Mouse (Mus musculus) heart, postnatal 0 days (tissue): ENCODE results near the gene Olfr250. TPM values are rescaled to one million over a fixed set of nuclear protein-coding genes. Genes with fewer than 3 reads are reported as not detected.
"Not testable (repeated sequence)": the region's sequence is repeated elsewhere in the genome, so short reads cannot be mapped to it uniquely, and the experiment has no call there.

ENCODE experiments used
- ATAC-seq: fragments of 200-750 bp; cut with Nextera tagmentation; 2 replicates; pipeline ENCODE4 v1.8.0; 2017; ENCODE audit warnings: low read depth, moderate number of reproducible peaks, moderate library complexity; ENCODE audit not compliant: insufficient read depth
- DNase-seq: peaks from one replicate; pipeline ENCODE4 v3.0.0-alpha.2; 2016; ENCODE audit warnings: low spot score
- H3K27ac ChIP-seq: fragments of 300-500 bp; sonication (generic); 2 replicates; pipeline ENCODE4 v1.5.1; 2014; ENCODE audit warnings: low read depth, mild to moderate bottlenecking
- H3K27me3 ChIP-seq: fragments of 300-500 bp; sonication (generic); 2 replicates; pipeline ENCODE4 v1.6.1; 2014; ENCODE audit warnings: low read length, mixed read lengths; ENCODE audit not compliant: control insufficient read depth, insufficient read depth
- H3K36me3 ChIP-seq: fragments of 300-500 bp; sonication (generic); replicated peaks from 2 replicates; pipeline ENCODE4 v1.6.1; 2014; ENCODE audit warnings: low read length, mixed read lengths; ENCODE audit not compliant: control insufficient read depth, insufficient read depth
- H3K4me1 ChIP-seq: fragments of 300-500 bp; sonication (generic); 2 replicates; pipeline ENCODE4 v1.6.1; 2014; ENCODE audit warnings: antibody characterized with exemption; ENCODE audit not compliant: control insufficient read depth, insufficient read depth
- H3K4me2 ChIP-seq: fragments of 300-500 bp; sonication (generic); 2 replicates; pipeline ENCODE4 v1.6.1; 2014; ENCODE audit warnings: low read depth, mild to moderate bottlenecking, low read length, moderate library complexity
- H3K4me3 ChIP-seq: fragments of 300-500 bp; sonication (generic); 2 replicates; pipeline ENCODE4 v1.5.1; 2014; ENCODE audit warnings: low read depth, low read length
- H3K9ac ChIP-seq: fragments of 300-500 bp; sonication (generic); replicated peaks from 2 replicates; pipeline ENCODE4 v1.6.1; 2014; ENCODE audit warnings: low read depth, low read length, mixed read lengths
- H3K9me3 ChIP-seq: fragments of 300-500 bp; sonication (generic); replicated peaks from 2 replicates; pipeline ENCODE4 v1.6.1; 2016; ENCODE audit warnings: low read length; ENCODE audit not compliant: control insufficient read depth
- CTCF ChIP-seq: IDR thresholded peaks from 2 replicates; pipeline ENCODE4 v1.5.1; 2016; ENCODE audit warnings: antibody characterized with exemption, control low read depth, low read depth
- EP300 ChIP-seq: IDR thresholded peaks from 2 replicates; pipeline ENCODE4 v1.6.1; 2016; ENCODE audit warnings: antibody characterized with exemption, low read depth
- WGBS: fragments of 180-500 bp; shearing (Covaris S2); extraction: QIAGEN DNeasy Blood & Tissue Kit; methylation state at CpG from one replicate; pipeline ENCODE4 v1.1.7; 2014; 5-methylcytosine and 5-hydroxymethylcytosine counted together
- polyA plus RNA-seq: library from polyadenylated mRNA; unstranded; fragments of >200 nt; fragmentation: Nextera tagmentation; extraction: Ambion mirVana; gene quantifications from 2 replicates; pipeline ENCODE4 v1.2.1, GENCODE M21; 2015
- total RNA-seq: library from RNA; depleted of rRNA; stranded (reverse); fragments of >200 nt; gene quantifications from 2 replicates; pipeline ENCODE4 v1.2.3, GENCODE M21; 2014; ENCODE audit warnings: low replicate concordance; rRNA removed

Olfr250 gene
- total RNA-seq = not detected in 2 replicates
- not detected in 2 replicates for polyA plus RNA-seq

- no peak for ATAC-seq
- H3K9ac ChIP-seq = no peak within 1 kb of the TSS
- H3K36me3 ChIP-seq = no peaks in the 10 kb centered on the region
- H3K4me1 ChIP-seq = no peaks in the 10 kb centered on the region
- no peak within 1 kb of the TSS for H3K4me3 ChIP-seq
- no peak within 1 kb of the TSS for H3K27ac ChIP-seq
- no peak for DNase-seq
- no peak within 1 kb of the TSS for H3K4me2 ChIP-seq
- no peak for TF ChIP-seq CTCF
- no peak for TF ChIP-seq EP300
- WGBS = 86% methylated on average over 2 of the region's 2 CpGs
- no peaks in the 10 kb centered on the region for H3K27me3 ChIP-seq
- no peaks in the 10 kb centered on the region for H3K9me3 ChIP-seq
Measured at GRCm38 (mm10) chr9:38366596-38366995, at the start of gene Olfr250. Gene Olfr250, plus strand, starts transcription at chr9:38366896.

DNA sequence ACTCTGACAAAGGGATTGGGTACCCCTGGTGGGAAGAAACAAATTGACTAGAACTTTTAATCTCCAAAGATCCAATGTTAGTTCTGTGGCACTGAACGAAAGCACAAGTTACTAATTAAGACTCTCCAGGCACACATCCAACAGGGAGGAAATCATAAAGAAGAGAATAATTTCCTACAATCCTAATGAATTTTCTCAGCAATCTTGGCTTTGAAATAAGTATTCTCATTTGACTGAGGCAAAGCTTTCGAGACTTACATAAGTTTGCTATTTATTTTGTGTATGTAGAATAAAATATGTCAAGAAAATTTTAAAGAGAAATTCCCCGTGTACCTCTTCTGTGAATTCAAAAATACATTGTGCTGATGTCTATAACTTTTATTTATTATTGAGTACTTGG, 37.9 kb upstream of the Olfr250 start, which contains the start of gene Olfr25:
Gene Olfr25, plus strand, starts transcription at position 301 of the 400 bp plus-strand sequence.
- TF ChIP-seq CTCF (no peak), EP300 (no peak)
- Histone ChIP-seq H3K4me2 (no peak within 1 kb of the TSS), H3K27me3 (no peaks in the 10 kb centered on the region), H3K9ac (no peak within 1 kb of the TSS), H3K4me3 (no peak within 1 kb of the TSS), H3K4me1 (no peaks in the 10 kb centered on the region), H3K36me3 (no peaks in the 10 kb centered on the region), H3K9me3 (no peaks in the 10 kb centered on the region), H3K27ac (no peak within 1 kb of the TSS)
- WGBS = 65% methylated on average over 3 of the region's 3 CpGs
- no peak for ATAC-seq
- no peak for DNase-seq

- Histone ChIP-seq H3K9me3 (no peaks in the 10 kb centered on the region), H3K27ac (no peak within 1 kb of the TSS), H3K9ac (no peak within 1 kb of the TSS), H3K4me1 (no peaks in the 10 kb centered on the region), H3K27me3 (no peaks in the 10 kb centered on the region), H3K4me2 (no peak within 1 kb of the TSS), H3K36me3 (no peaks in the 10 kb centered on the region), H3K4me3 (no peak within 1 kb of the TSS)
- TF ChIP-seq CTCF (no peak), EP300 (no peak)
- ATAC-seq (no peak), DNase-seq (no peak)
- WGBS = 90% methylated on average over 4 of the region's 4 CpGs
Measured at GRCm38 (mm10) chr9:38348111-38348510, 18.6 kb upstream of the Olfr250 start, which contains the start of gene Olfr898. Gene Olfr898, plus strand, starts transcription at chr9:38348411.

DNA sequence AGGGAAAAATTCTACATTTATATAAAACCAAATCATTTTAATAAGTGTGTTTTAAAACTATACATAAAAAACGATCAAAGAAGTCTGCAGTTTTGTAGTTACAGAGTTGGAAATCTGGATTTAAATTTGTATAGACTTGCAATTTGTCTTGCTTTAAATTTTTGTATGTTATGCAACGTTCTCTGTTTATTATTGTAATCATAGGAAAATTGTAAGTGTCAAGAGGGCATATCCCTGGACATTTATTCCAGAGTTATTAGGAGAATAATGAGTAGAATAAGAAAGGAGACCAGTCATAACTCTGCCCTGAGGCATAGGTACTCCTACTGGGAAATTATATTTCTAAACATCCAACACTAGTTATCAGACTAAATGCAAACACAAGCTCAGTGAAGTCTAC, 10.1 kb downstream of the Olfr250 start, which contains the start of gene Olfr251:
Gene Olfr251, plus strand, starts transcription at position 301 of the 400 bp plus-strand sequence.
- Histone ChIP-seq H3K4me1 (no peaks in the 10 kb centered on the region), H3K4me2 (no peak within 1 kb of the TSS), H3K36me3 (no peaks in the 10 kb centered on the region), H3K27ac (no peak within 1 kb of the TSS), H3K9me3 (no peaks in the 10 kb centered on the region), H3K4me3 (no peak within 1 kb of the TSS), H3K9ac (no peak within 1 kb of the TSS), H3K27me3 (no peaks in the 10 kb centered on the region)
- ATAC-seq = no peak
- 47% methylated on average over 2 of the region's 2 CpGs for WGBS
- TF ChIP-seq CTCF (no peak), EP300 (no peak)
- DNase-seq = no peak

DNA sequence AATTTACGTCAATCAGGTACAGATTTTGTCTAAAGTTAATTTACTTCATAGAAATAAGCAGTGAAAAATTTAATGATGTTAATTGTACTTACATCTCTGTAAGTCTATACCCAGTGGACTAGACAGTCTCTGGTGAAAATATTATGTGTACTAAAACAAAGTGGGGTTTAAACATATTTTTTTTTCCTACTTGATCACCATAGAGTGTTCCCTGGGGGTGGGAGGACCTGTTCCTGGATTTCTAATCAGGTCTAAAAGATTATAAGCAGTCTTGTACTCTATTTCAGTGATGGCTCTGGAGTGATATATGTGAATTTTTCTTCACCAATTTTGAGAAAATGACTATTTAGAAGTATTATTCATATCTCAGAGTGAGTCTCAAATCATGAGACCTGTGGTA, 34.7 kb downstream of the Olfr250 start, which contains the start of gene Olfr147:
Gene Olfr147, plus strand, starts transcription at position 301 of the 400 bp plus-strand sequence.
- WGBS = 53% methylated on average over 1 of the region's 1 CpGs
- no peak for ATAC-seq
- DNase-seq = no peak
- Histone ChIP-seq H3K4me2 (no peak within 1 kb of the TSS), H3K4me1 (no peaks in the 10 kb centered on the region), H3K27ac (no peak within 1 kb of the TSS), H3K9me3 (no peaks in the 10 kb centered on the region), H3K9ac (no peak within 1 kb of the TSS), H3K36me3 (no peaks in the 10 kb centered on the region), H3K27me3 (no peaks in the 10 kb centered on the region), H3K4me3 (no peak within 1 kb of the TSS)
- TF ChIP-seq EP300 = no peak
- no peak for TF ChIP-seq CTCF

DNA sequence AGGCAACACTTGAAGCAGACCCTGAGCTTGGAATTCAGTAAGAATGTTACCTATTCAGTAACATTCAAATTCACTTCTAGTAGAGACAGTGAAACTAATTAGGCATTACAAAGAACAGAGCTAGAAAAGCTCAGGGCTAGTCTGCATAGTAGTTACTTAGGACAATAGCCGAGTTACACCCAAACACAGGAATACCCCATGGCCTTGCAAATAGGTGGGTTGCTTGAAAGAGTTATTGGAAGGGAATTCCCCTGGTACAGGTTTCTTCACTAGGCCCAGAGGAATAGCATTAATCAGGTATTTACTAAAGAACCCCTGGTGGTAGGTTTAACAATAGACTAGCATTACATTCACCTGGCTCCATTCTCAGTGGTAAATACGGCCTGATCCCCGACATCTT, 40.8 kb downstream of the Olfr250 start:
- not testable (repeated sequence) for H3K9ac ChIP-seq, DNase-seq, H3K4me3 ChIP-seq, H3K27me3 ChIP-seq, H3K4me2 ChIP-seq, H3K9me3 ChIP-seq, H3K27ac ChIP-seq, H3K36me3 ChIP-seq, H3K4me1 ChIP-seq, ATAC-seq
- 83% methylated on average over 3 of the region's 3 CpGs for WGBS

DNA sequence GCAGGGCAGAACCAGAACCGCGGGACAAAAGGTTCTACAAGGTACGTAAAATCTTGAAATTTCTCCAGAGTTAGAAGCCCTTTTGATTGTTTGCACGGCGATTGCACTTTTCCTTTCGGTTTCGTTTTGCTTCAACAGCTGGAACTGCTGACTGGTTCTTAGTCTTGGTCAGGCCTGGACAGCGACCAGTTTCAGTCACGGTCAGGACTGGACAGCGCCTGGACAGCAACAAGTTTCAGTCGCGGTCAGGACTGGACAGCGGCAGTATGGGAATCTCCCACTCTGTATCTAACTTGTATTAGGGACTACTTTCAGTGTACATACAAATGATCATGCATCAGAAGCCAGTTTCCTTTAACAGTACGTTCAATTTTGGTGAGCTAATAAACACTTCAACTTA, 46.8 kb downstream of the Olfr250 start:
- not testable (repeated sequence) for DNase-seq, H3K9me3 ChIP-seq, H3K27ac ChIP-seq, H3K27me3 ChIP-seq, ATAC-seq, H3K4me2 ChIP-seq, H3K36me3 ChIP-seq, H3K4me3 ChIP-seq, H3K4me1 ChIP-seq, H3K9ac ChIP-seq
- 88% methylated on average over 14 of the region's 14 CpGs for WGBS
